Mouse (Mus musculus) thymus, postnatal 10 days (tissue): ENCODE results near the gene Rtp4.

Experiments
- DNase-seq, 2 experiments: peaks; one replicate each; pipeline ENCODE4 v3.0.0; 2021; ENCODE audit warnings: low spot score in 2 of 2

The Rtp4 gene

DNA sequence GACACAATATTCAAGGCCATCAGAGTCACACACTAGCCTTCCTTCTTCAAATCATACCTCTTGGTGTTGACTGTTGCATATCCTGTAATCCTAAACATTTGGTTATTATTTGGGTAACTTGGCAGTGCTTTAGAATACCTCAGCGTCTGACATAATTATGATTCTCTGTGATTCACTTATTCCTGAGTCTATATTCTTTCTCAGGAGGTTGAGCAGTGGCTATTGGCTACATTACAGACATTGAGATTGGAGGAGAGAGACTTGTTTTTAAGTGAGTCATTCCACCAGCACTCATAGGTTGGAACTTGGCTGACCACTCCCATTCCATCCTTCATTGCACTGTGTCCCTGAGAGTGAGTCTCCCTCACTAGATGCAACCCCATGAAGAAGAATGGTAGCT, 6.7 kb upstream of the Rtp4 start:
- no peak for DNase-seq

DNA sequence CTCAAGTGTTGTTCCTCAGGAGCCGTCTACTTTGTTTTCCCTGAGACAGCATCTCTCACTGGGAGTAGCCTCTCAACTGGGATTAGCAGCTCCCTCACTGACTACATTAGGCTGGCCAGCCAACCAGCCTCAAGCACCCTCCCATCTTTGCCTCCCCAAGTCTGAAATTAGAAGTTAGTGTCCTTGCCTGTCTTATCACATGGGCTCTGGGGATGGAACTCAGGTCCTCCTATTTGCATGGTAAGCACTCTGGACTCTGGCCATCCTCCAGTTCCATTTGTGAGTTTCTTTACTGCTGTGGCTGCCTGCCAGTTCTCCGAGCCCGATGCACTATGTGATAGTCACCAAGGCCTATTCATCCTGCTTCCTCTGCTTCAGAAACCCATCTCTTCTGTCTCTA, 4.3 kb upstream of the Rtp4 start:
- DNase-seq = no peak

DNA sequence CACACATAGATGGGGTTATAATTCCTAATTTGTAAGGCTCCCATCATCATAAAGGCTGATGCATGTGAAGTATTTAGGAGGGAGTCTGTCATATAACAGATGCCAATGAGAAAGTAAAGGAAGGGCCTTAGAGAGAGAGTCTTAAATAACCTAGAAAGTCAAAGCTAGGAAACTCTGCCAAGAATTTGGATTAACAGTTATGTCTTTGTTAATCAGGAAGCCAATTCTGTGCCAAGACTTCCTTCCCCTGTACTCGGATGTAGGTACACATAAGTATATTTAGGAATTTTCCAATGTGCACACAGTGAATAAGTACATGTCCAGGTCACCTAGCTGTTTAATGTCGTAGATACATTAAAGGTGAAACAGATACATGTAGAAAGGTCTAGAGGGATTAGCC, 3.5 kb upstream of the Rtp4 start:
- no peak for DNase-seq

DNA sequence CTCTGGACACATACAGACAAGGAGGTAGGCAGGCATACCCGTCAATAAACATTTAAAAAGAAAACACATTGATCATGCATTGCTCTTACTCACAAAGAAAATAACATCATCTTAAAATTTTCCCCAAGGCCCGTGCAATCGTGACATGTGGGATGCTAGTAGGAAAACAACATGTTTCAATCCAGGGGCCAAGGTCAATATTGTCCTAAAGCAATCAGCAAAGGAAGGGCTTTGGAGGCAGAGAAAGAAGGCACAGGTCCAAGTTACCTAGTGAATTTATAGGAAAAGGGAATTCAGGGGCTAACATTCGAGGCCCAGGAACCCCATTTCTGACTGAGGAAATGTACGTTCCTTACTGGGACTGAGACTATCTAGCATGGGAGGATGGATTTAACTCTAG, 2.9 kb upstream of the Rtp4 start:
- no peak for DNase-seq

DNA sequence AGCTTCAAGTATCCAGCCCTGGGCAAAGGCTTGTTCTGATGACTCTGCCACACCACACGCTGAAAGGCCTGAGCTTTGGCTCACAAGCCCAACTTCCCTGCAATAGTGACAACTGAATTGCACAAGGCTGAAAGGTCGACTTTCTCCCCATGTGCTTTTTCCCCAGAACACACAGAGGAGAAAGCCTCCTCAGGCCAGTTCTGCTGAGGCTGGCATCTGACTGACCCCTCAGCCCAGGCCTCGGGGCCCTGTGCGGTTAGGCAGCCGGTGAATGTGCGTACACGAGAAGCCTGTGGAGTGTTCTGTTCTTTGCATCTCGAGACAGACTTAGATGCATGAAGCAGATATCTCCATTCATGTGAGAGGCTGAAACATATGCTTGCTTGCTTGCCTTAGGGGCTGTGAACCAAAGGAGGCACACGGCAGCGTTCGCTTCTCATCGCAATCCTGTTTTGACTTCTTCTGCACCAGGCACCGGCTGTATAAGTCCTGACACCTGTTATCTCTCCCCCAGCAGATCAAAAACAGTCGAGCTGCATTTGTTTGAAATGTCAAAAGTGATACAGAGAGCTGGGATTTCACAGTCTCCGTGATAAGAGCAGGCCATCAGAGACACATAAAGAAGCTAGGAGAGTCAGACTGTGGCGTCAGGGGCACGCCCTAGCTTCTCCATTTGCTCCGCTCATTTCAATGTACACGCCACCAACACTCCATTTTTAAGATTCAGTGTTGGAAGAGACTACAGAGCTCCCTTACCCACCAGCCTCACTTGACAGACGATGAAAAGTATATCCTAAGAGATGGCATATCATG, 2.1 kb upstream of the Rtp4 start:
- DNase-seq = no peak

DNA sequence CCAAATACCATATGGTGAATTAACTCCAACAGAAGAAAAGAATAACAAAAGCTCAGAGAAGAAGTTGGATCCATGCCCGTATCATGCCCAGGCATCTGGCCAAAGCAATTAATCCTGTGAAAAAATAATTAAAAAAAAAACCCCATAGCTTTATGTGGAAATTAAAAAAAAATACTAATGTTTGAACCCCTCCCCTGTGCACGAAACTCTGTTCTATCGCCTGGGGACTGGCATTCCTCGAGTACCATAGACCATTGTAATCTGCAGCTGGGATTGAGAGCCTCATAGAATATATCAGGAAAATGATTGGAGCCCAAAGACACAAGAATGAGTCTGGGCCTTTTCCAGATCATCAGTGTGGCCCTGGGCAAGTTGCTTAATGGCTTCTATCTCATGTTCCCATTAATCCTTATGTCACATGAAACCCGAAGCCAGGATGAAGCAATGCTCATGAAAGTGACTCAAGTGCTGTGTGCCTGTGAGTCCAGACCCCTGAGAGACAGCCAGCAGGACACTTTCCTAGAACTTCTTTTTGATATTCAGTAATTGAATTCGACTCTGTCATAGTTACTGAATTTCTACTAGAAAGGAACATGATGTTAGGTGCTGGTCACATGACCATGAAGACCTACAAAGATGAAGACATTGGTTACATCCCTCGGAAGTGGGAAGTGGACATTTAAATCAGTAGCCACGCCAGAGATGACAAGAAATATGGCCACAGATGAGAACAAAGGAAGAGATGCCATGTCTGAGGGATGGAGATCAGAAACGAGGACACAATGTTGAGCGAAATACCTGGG, 1.3 kb upstream of the Rtp4 start:
- DNase-seq = no peak

DNA sequence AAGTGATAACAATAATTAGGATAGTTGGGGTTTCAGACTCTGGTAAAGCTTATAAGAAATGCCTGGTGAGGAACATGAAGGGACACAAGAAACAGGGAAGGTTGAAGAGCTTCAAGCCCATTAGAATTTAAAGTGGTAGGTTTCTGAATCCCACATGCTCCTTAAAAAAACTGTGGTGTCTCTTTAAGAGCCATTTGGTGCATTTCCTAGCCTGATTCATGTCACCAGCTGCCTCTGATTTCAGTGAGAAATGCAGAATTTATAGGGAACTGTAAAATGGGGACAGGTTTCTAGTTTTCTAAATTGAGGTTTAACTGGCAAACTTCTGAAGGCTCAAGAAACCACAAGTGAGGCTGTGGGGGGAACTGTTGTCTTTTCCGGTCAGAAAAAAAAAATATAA, 320 bp upstream of the Rtp4 start:
- DNase-seq = no peak

DNA sequence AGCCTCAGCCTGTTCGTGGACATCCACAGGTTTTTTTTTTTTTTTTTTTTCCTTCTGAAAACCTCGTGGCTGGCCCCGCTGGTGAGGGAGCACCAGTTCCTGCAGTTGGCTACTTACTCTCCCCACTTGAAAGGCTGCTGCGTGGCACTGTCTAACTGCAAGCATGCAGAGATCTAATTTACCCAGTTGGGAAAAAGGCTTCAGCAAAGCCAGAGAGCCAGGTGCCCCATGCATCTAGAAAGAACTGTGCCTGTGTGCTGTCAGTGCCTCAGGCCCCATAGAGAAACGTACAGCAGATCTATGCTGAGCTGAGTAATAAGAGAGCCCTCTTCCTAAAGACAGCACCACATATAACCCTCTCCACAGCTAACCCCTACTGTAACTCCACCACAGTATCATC, 1.0 kb downstream of the Rtp4 start:
- no peak for DNase-seq

DNA sequence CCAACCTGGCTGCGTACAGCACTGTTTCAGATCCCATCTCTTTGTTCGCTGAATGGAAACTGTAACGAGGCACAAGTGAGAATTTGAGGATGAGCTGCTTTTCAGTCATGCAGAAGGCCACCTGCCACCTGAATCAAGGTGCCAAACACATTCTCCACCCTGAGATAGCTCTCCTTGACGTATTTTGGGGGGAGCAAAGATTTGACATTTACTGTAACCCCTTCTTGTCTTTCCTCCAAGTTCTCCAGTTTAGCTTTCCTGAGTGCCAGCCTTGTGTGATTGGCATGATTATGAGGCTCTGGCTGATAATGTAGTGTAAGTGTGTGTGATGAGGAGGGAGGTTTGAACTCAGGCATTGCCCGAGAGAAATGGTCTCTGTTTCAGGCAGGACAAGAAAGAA, 2.0 kb downstream of the Rtp4 start:
- DNase-seq = no peak

DNA sequence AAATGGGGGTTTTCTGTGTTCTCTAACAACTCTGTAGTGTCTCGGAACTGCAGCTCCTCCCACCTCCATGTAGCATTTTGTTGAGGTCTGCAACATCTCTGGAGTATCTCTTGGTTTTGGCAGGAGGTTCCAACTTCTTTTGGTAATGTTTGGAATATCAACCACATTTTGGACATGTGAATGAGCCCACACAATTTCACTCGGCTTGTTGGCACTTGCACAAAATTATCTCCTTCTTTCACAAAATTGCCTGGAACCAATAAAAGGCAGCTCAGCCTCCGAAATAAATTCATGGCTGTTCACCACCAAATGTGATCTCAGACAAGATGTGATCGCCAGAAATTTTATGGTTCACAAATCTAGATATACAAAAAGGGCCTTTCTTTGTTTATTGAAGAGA, 9.1 kb downstream of the Rtp4 start:
- DNase-seq = no peak

DNA sequence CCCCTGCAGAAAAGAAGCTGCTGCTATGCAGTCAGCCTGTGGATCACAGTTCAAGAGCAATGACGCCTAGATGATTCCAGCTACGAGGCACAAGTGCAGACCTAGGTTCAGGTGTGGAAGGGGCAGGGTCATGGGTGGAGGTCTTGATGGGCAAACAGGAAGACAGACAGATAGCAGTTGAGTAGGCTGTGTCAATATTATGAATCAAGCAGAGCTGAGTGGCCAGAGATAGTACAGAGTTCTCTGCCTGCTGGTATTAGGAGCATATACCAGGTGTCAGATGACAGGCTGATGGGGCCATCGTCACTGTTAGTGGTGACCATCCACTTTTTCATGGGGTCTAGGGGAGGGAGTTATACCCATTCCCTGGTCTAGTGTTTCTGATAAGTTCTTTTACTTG, 13.6 kb downstream of the Rtp4 start:
- DNase-seq = no peak

DNA sequence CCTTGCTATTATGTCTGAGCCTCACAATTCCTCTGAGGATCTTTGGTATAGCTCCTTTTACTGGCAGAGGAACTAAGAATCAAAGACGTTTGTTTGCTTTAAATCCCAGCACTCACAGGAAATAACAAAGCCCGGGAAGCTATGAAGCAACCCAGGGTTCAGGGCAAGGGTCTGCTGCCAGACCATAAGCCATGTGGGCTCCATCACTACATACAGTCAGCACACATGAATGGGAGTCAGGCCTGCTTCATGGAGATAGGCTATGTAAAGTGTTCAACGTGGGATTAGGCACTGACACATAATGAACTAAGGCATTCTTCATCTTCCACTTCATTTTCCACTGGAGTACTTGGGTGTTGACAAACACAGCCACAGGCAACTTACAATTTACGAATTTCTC, 21.0 kb downstream of the Rtp4 start:
- no peak for DNase-seq

DNA sequence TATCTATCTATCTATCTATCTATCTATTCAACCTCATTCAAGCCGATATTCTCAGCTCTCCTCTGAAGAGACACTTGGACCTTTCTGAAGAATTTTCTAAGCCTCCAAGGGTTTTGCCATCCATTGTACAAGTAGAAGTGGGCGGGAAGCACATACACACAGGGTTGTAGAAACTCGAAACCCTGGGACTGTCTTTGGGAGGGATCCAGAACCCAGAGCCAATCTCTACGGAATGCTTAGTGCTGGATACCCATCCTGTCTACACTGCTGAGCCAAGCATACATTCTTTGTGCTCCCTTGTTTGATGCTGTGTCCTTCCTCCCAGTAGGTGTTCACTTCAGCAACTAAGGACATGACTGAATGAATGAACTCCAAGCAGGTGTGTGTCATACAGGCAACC, 22.8 kb downstream of the Rtp4 start:
- no peak for DNase-seq

DNA sequence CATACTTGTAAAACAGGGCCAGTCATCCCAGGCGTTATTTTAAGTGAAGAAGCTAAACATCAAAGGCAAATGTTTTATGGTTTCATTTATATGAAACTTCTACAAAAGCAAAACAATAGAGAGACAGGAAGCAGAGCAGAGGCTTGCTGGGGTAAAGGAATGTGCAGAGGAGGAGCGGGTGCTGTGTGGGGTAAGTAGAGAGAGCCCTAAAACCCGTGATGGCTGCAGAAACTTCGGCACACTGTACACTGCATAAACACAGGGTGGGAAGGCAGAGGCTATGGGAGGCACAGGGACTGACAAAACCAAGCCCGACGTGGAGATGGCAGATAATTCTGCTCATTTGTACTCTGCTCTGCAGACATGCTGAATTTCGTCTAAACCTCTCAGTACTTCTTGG, 24.3 kb downstream of the Rtp4 start:
- DNase-seq = no peak

DNA sequence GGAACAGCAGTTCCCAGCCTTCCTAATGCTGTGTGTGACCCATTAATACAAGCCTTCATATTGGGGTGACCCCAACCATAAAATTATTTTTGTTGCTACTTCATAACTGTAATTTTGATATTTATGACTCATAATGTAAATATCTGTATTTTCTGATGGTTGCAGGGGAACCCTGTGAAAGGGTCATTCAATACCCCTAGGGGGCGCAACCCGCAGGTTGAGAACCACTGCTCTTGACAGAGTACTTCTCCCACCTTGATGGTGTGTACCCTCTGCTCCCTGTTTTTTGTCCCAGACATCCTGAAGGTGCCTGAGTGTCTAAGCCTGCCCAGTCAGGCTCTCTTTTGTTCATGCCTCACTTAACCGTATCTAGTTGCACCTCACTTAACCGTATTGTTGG, 27.7 kb downstream of the Rtp4 start:
- peak in 1 of 2 experiments; percentile 13 for DNase-seq

DNA sequence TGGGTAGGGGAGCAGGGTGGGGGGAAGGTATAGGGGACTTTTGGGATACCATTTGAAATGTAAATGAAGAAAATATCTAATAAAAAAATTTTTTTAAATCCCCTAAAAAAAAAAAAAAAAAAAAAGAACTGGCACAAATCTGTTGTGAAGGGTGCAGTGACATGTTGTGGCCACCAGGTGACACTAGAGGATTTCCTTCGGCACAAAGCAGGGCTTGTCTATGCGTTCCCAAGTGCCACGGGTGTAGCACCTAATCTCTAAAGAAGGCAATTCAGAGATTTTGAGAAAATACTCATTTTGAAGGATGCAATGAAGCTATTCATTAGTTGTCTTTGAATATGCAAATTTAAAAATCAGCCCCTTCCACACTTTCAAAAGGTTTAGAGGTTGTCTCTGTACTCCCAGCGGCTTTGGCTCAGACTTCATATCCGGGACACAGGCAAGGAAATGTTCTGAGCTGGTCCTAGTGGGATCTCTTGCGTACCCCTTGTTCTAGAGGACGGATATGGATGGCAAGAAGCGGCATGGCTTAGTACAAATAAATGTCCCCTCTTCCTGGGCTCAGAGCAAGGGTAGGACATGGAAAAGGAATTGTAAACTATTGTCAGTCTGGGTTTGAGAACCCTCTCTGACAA, 30.4 kb downstream of the Rtp4 start:
- peak; percentile 11 to 62 for DNase-seq

DNA sequence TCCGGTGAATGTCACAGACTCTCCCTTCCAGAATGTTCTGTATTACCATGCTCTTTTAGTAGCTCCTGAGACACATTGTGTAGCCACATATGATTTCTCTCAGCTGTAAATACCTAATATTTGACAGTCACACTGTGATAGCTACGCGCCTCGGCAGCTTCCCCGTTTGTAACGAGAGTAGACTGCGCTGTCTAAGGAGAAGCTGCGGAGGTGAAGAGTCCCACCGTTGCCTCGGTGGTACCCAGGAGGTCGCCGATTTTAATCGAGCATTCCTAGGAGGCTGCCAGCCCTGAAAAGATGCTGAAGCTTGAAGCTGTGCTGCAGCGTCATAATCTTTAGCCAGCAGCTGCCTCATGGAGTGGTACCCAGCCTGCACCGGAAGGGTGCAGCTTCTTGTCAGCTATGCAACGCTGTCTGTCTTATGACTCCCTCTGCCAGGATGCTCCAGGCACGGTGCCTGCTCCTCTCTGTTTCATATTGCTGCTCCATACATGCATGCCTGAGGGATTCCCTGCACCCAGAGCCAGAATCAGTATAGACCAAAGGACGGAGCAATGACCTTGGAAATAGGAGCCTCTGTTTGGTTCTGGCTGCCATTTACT, 31.0 kb downstream of the Rtp4 start:
- no peak for DNase-seq

DNA sequence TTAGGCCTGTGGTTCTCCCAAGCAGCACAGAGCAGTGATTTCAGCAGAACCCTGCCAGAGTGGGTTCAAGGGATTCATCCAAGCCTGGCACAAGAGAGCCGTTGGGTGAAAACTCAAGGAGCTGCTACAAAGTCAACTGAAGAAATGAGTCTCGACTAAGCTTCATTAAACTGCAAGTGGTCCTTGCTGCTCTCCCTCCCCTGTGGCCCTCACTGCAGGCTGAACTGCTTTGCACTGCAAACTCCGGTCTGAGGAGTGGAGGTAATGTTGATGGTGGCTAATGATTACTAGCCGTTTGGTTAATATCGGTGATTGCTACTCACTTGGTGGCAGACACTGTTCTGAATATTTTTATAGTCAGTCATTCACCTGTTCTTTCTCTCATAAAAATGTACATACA, 34.6 kb downstream of the Rtp4 start:
- DNase-seq = no peak

DNA sequence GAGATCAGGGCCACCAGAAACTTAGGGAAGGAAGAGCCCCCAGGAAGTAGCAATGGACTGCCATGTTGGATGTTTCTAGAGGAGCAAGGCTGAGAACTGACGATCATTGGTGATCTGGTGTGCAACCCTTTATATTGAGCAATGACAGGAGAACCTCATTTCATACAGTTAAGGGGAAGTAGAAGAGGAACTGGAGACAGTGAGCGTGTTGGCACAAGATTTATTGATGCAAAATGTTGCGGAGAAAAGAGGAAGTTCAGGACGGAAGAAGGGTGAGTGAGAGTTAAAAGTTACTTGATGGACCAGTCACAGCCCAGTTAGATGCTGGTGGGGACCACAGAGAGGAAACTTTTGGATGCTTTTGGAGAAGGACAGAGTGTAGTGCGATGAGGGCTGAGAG, 37.1 kb downstream of the Rtp4 start:
- no peak for DNase-seq

DNA sequence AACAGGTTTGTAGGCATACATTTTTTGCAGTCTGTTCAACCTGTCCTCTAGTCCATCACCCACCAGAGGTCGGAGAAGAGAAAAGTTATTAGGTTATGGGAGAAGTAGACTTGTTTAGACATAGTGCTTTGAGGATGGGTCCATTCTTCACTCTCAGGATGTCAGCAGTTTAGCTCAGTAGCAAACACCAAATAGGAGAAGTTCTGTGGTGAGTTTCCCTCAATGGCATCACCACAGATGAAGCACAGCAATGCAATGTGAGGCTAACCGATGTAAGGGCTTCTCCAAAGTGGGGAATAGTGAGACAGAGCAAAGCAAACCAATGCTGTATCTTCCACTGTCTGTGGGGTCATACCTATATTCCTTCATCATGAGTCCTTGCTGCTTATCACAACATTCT, 37.6 kb downstream of the Rtp4 start:
- no peak for DNase-seq

DNA sequence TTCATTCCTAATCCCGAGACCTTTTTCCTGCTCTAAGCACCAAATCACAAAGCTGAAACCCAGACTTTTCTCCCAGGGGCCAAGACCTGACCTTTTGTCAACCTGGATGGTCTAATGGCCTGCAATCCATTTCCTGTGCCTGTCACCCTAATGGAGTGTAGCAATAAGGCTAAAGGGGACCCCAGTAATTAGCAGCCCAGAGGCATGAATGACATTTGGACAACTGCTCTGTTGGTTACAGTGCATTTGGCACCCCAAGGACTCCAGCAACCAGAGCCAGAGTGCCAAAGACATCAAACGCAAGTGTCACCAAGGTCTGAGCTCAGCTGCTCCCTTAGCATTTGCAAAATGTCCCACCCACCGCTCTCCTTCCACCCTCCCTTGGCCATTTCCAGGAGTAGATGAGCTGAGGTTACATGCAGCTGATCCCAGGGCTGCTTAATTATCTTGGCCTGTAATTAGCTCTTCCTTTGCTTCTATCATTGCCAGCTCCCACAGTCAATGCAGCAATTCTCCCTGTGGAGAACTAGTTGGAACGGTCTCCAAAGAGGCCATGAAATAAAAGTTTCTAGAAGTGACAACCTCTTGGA, 48.4 kb downstream of the Rtp4 start:
- DNase-seq = no peak

DNA sequence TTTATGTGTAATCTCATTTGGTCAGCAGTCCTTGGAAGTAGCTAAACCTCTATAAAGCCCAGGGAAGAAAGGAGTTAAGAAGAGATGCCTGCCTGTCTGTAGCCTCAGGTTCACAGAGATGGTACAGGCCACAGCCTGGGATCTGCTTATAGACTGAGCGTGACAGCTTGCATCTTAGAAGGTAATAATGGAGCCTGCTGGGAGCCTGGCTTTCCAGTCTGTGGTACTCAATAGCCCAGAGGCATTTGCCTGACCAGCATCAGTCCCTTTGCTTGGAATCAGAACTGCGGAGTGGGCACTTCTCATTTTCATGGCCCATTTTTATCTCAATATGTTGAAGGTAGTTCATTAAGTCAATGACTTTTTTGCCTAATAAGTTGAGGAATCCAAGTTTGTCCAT, 54.5 kb downstream of the Rtp4 start:
- DNase-seq = no peak
